Mouse (Mus musculus) T-cell, adult 2 months (primary cell): ENCODE measurements around the gene Agpat1.
A peak's percentile ranks its signal among the peaks of the same experiment; 100 is the strongest.

Experiments
- DNase-seq: peaks from one replicate; pipeline ENCODE4 v3.0.0; 2022; ENCODE audit warnings: low spot score

Gene Agpat1

GRCm38 (mm10) chr17:34635671-34636070, 31.6 kb downstream of the Agpat1 start:
- DNase-seq, result no peak

GRCm38 (mm10) chr17:34637459-34637858, 33.4 kb downstream of the Agpat1 start:
- no peak for DNase-seq

- no peak for DNase-seq
These were observed 35.6 kb downstream of the Agpat1 start for GRCm38 (mm10) chr17:34639461-34640255.

GRCm38 (mm10) chr17:34640778-34641601, 36.9 kb downstream of the Agpat1 start:
- no peak for DNase-seq

- no peak for DNase-seq
These were observed 37.9 kb downstream of the Agpat1 start for GRCm38 (mm10) chr17:34641945-34642344.

GRCm38 (mm10) chr17:34643379-34643778, 39.3 kb downstream of the Agpat1 start:
- DNase-seq, result no peak

- DNase-seq, result no peak
These were observed 39.9 kb downstream of the Agpat1 start for GRCm38 (mm10) chr17:34643944-34644343.

- peak; percentile 95 for DNase-seq
These were observed 40.5 kb downstream of the Agpat1 start, which contains the start of gene Fkbpl for GRCm38 (mm10) chr17:34644608-34645007. Gene Fkbpl (plus strand): TSS chr17:34644764.

GRCm38 (mm10) chr17:34645256-34645829, 41.3 kb downstream of the Agpat1 start:
- DNase-seq, result no peak

- no peak for DNase-seq
These were observed 41.9 kb downstream of the Agpat1 start for GRCm38 (mm10) chr17:34645831-34646511.

- DNase-seq, result peak; percentile 98
These were observed 43.1 kb downstream of the Agpat1 start, which contains the start of gene Atf6b for GRCm38 (mm10) chr17:34646906-34647787. Gene Atf6b (plus strand): TSS chr17:34647146.

GRCm38 (mm10) chr17:34648141-34648890, 44.3 kb downstream of the Agpat1 start:
- no peak for DNase-seq

GRCm38 (mm10) chr17:34649106-34649864, 45.2 kb downstream of the Agpat1 start:
- no peak for DNase-seq

GRCm38 (mm10) chr17:34650781-34651180, 46.7 kb downstream of the Agpat1 start:
- DNase-seq, result no peak

- DNase-seq, result peak; percentile 31
These were observed 47.6 kb downstream of the Agpat1 start for GRCm38 (mm10) chr17:34651507-34652221.

- DNase-seq, result no peak
These were observed 48.5 kb downstream of the Agpat1 start for GRCm38 (mm10) chr17:34652546-34652945.

GRCm38 (mm10) chr17:34652985-34653384, 48.9 kb downstream of the Agpat1 start:
- no peak for DNase-seq

- peak; percentile 43 for DNase-seq
These were observed 49.8 kb downstream of the Agpat1 start for GRCm38 (mm10) chr17:34653746-34654285.
